Mouse (Mus musculus) thymus, adult 2 months (tissue): ENCODE measurements around the gene Ccin.

Experiments
- CTCF ChIP-seq: fragments of 200-500 bp; IDR thresholded peaks from 2 replicates; pipeline ENCODE4 v1.5.1; 2012; ENCODE audit warnings: mild to moderate bottlenecking, control low read depth, low read length, moderate library complexity, borderline replicate concordance; ENCODE audit not compliant: control insufficient read depth, poor library complexity, insufficient read depth; ENCODE audit errors: extremely low read depth
- POLR2A ChIP-seq: fragments of 200-500 bp; IDR thresholded peaks from 2 replicates; pipeline ENCODE4 v1.6.1; 2012; ENCODE audit warnings: mild to moderate bottlenecking, low read length, control low read depth, moderate library complexity; ENCODE audit not compliant: control insufficient read depth, poor library complexity, insufficient read depth; ENCODE audit errors: extremely low read depth

DNA sequence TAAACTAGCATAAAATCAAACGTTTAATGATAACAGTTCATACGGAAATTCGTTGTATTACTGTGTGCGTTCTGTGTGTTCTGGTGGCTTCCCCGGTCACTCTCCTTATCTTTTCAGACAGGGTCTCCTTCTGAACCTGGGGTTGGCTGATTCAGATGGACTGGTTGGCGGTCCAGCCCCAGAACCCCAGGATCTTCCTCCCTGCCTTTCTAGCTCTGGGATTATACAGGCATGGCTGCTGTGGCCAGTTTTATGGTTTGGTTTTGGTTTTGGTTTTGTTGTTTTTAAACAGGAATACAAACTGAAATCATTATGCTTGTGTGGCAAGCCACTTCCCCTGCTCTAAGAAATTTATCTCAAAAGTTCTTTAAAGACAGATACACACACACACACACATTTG lies 23.1 kb upstream of the Ccin start:
- no peak for TF ChIP-seq CTCF
- TF ChIP-seq POLR2A = no peak
